Mouse (Mus musculus): Measurements from ENCODE around the gene Vwa3a. TPM values are rescaled to one million over a fixed set of nuclear protein-coding genes. Genes with fewer than 3 reads are reported as not detected.

The Vwa3a gene
- not detected for polyA plus RNA-seq (2017; shearing (Covaris generic))

GRCm38 (mm10) chr7:120739018-120739417 is at the start of gene Vwa3a:
Vwa3a (plus strand) TSS chr7:120739318.

GRCm38 (mm10) chr7:120811834-120812415 is 72.8 kb downstream of the Vwa3a start, which contains the start of gene Gm5737:
Gm5737 (plus strand) TSS chr7:120812365.

DNA sequence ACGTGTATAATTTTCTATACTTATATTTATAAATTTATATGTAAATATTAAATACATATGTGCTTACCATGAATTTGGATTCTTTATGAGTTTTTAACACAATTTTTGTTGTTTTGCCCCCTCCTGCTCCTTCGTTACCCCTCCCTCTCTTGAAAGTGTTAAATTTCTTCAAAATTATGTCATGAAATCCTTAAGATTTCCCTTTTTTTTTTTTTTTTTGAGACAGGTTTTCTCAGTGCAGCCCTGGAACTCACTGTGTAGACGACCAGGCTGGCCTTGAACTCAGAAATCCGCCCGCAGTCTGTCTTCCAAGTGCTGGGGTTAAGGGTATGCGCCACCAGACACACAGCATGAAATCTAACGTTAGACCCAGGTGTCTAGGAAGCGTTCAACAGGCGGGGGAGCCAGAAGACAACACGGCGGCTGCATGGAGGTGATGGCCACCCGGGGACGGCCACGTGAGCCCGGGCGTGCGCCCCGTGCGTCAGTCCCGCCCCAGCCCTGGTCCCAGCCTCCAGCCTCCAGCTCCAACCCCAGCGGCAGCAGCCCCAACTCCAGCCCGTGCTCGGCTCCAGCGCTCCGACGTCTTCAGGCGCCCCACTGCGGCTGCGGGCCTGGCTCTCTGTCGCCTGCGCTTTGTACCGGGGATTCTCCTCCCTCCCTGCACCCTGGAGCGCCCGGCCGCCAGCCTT is 103.4 kb downstream of the Vwa3a start, which contains the start of gene Eef2k:
Eef2k (plus strand) TSS at position 487 of the 692 bp plus-strand sequence.

Other genes with a start within 250 kb of the Vwa3a start
- gene Uqcrc2, start 104.1 kb upstream of the Vwa3a start, polyA plus RNA-seq (2017; shearing (Covaris generic)), result 98.0 TPM
- 0.29 TPM for gene Pdzd9, start 69.0 kb upstream of the Vwa3a start, polyA plus RNA-seq (2017; shearing (Covaris generic))
- gene Mosmo, start 61.7 kb upstream of the Vwa3a start, polyA plus RNA-seq (2017; shearing (Covaris generic)), result 17.2 TPM
- gene Gm5737, start 73.0 kb downstream of the Vwa3a start, polyA plus RNA-seq (2017; shearing (Covaris generic)), result not detected
- 2.0 TPM for gene Eef2k, start 103.5 kb downstream of the Vwa3a start, polyA plus RNA-seq (2017; shearing (Covaris generic))
- 18.9 TPM for gene Polr3e, start 178.4 kb downstream of the Vwa3a start, polyA plus RNA-seq (2017; shearing (Covaris generic))
- 13.7 TPM for gene Cdr2, start 243.0 kb downstream of the Vwa3a start, polyA plus RNA-seq (2017; shearing (Covaris generic))
- gene Mfsd13b, start 243.2 kb downstream of the Vwa3a start, polyA plus RNA-seq (2017; shearing (Covaris generic)), result 0.77 TPM

Measured in effector memory CD4-positive, alpha-beta T cell, adult 5 months (primary cell).